Mouse (Mus musculus): ENCODE measurements around the gene Asprv1. TPM values are rescaled to one million over a fixed set of nuclear protein-coding genes. Genes with fewer than 3 reads are reported as not detected.

Asprv1 gene
- total and polyA plus RNA-seq, 3 experiments, result 0.21 to 0.31 TPM; not detected in 1

DNA sequence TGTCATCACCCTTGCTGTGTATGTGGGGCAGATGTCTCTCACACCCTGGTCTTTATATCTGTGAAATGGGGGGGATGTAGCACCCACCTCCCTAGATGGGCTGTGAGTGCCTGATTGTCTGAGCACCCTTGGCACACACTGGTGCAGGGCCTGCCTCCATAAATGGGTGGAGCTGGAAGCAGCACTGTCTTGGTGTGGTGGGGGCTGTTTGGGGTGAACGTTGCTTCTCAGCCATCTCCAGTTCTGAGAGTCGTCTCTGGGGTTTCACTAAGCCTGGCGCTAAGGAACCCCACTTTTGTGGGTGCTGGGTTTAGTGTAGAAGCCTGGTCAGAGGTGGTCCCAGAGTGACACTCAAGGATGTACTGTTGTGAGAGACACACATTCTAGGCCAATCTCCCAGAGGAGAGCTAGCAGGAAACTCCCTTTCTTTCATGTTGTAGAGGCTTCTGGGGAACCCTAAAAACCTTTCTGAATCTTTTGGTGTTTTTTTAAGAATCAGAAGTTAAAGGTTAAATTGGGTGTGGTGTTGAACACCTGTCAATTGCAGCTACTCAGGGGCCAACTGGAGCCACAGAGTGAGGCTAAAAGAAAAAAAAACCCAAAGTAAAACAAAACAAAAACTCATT, 16.9 kb downstream of the Asprv1 start:
- Histone ChIP-seq H3K4me3 (no peak overlapping the region), H3K36me3 (ENCODE audit: control insufficient read depth, insufficient read depth, low read length) (no peaks in the 10 kb centered on the region), H3K4me1 (ENCODE audit: control insufficient read depth, insufficient read depth, low read length) (no peaks in the 10 kb centered on the region), H3K27me3 (ENCODE audit: control insufficient read depth, insufficient read depth, low read length) (no peaks in the 10 kb centered on the region), H3K79me2 (replicated peaks; ENCODE audit: control insufficient read depth, insufficient read depth, low read length) (no peaks in the 10 kb centered on the region), H3K27ac (no peak overlapping the region), H3K9ac (ENCODE audit: low read depth, low read length) (no peak overlapping the region)
- WGBS, result 73% methylated on average over 3 of the region's 3 CpGs
- no peak for DNase-seq
- intact Hi-C loops (cut with DNase I), result no loop called here
- TF ChIP-seq CTCF (IDR thresholded peaks at IDR 0.05) (no peak), POLR2A (IDR thresholded peaks at IDR 0.05; ENCODE audit: insufficient read depth, low read depth, low read length) (no peak), EP300 (IDR thresholded peaks at IDR 0.05; ENCODE audit: insufficient read depth, low read depth, low read length) (no peak)

DNA sequence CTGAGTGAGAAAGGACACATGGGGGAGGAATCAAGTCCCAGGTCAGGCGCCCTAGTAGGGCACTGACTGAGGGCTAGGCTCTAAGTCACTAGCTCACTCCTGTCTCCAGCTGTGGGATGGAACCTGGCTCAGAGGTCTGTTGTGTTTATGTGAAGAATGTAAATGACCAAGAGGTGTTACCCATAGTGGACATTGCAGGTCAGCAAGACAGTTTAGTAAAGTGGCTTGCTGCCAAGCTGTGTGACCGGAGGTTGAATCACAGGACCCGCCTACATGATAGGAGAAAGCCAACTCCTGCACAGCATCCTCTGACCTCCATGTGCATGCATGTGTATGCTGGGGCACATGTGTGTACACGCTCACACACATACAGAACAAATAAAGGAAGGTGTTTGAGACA, 17.6 kb downstream of the Asprv1 start:
- DNase-seq, result no peak
- intact Hi-C loops (cut with DNase I), result no loop called here
- no peaks in the 10 kb centered on the region for H3K79me2 ChIP-seq (replicated peaks; ENCODE audit: control insufficient read depth, insufficient read depth, low read length)
- H3K27ac ChIP-seq, result no peak overlapping the region
- H3K4me1 ChIP-seq (ENCODE audit: control insufficient read depth, insufficient read depth, low read length), result no peaks in the 10 kb centered on the region
- H3K9ac ChIP-seq (ENCODE audit: low read depth, low read length), result no peak overlapping the region
- H3K4me3 ChIP-seq, result no peak overlapping the region
- 51% methylated on average over 4 of the region's 4 CpGs for WGBS
- no peak for TF ChIP-seq EP300 (IDR thresholded peaks at IDR 0.05; ENCODE audit: insufficient read depth, low read depth, low read length)
- no peak for TF ChIP-seq POLR2A (IDR thresholded peaks at IDR 0.05; ENCODE audit: insufficient read depth, low read depth, low read length)
- no peak for TF ChIP-seq CTCF (IDR thresholded peaks at IDR 0.05)
- no peaks in the 10 kb centered on the region for H3K27me3 ChIP-seq (ENCODE audit: control insufficient read depth, insufficient read depth, low read length)
- no peaks in the 10 kb centered on the region for H3K36me3 ChIP-seq (ENCODE audit: control insufficient read depth, insufficient read depth, low read length)

DNA sequence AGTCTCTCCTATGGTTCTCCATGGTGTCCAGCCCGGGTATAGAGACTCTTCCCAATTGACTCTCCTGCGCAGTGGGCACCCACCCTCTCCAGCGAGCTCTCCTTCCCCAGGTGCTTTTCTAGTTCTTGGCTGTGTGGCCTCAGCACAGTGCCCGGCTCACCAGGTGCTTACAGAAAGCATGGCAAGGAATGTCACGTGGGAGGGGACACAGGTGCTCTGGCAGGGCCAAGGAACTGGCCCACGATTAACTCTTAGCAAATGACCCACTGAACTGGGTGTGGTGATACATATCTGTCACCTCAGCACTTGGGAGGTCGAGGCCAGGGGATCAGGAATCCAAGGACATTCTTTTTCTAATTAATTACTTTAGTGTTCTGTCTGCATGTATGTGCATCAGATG, 18.2 kb downstream of the Asprv1 start:
- Histone ChIP-seq H3K79me2 (replicated peaks; ENCODE audit: control insufficient read depth, insufficient read depth, low read length) (no peaks in the 10 kb centered on the region), H3K4me1 (ENCODE audit: control insufficient read depth, insufficient read depth, low read length) (no peaks in the 10 kb centered on the region), H3K36me3 (ENCODE audit: control insufficient read depth, insufficient read depth, low read length) (no peaks in the 10 kb centered on the region), H3K27me3 (ENCODE audit: control insufficient read depth, insufficient read depth, low read length) (no peaks in the 10 kb centered on the region), H3K9ac (ENCODE audit: low read depth, low read length) (no peak overlapping the region), H3K4me3 (no peak overlapping the region), H3K27ac (no peak overlapping the region)
- WGBS, result 78% methylated on average over 7 of the region's 7 CpGs
- intact Hi-C loops (cut with DNase I), result no loop called here
- no peak for DNase-seq
- no peak for TF ChIP-seq POLR2A (IDR thresholded peaks at IDR 0.05; ENCODE audit: insufficient read depth, low read depth, low read length)
- no peak for TF ChIP-seq CTCF (IDR thresholded peaks at IDR 0.05)
- TF ChIP-seq EP300 (IDR thresholded peaks at IDR 0.05; ENCODE audit: insufficient read depth, low read depth, low read length), result no peak

DNA sequence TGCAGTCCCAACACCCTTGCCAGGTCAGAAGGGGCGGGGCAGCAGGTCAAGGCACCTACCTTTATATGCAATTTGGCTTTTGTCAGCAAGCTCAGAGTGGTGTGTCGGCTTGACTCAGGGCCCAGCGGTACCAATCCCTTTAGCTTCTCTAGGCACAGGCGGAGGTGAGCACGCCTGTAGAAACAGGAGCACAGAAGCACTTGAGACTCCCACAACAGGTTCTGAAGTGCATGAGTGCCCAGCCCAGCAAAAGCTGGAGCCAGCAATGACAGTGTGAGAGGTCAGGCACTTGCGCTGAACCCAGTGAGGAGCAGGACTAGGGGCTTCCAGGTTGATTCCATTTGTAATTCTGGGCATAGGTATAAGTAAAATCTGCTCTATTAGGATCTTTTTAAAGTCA, 25.1 kb downstream of the Asprv1 start:
- Histone ChIP-seq H3K36me3 (ENCODE audit: control insufficient read depth, insufficient read depth, low read length) (no peaks in the 10 kb centered on the region), H3K79me2 (replicated peaks; ENCODE audit: control insufficient read depth, insufficient read depth, low read length) (no peaks in the 10 kb centered on the region), H3K4me1 (ENCODE audit: control insufficient read depth, insufficient read depth, low read length) (no peaks in the 10 kb centered on the region), H3K27ac (no peak overlapping the region), H3K9ac (ENCODE audit: low read depth, low read length) (no peak overlapping the region), H3K27me3 (ENCODE audit: control insufficient read depth, insufficient read depth, low read length) (no peaks in the 10 kb centered on the region), H3K4me3 (no peak overlapping the region)
- 98% methylated on average over 6 of the region's 6 CpGs for WGBS
- no peak for DNase-seq
- TF ChIP-seq CTCF (IDR thresholded peaks at IDR 0.05) (no peak), POLR2A (IDR thresholded peaks at IDR 0.05; ENCODE audit: insufficient read depth, low read depth, low read length) (no peak)
- intact Hi-C loops (cut with DNase I), result no loop called here

DNA sequence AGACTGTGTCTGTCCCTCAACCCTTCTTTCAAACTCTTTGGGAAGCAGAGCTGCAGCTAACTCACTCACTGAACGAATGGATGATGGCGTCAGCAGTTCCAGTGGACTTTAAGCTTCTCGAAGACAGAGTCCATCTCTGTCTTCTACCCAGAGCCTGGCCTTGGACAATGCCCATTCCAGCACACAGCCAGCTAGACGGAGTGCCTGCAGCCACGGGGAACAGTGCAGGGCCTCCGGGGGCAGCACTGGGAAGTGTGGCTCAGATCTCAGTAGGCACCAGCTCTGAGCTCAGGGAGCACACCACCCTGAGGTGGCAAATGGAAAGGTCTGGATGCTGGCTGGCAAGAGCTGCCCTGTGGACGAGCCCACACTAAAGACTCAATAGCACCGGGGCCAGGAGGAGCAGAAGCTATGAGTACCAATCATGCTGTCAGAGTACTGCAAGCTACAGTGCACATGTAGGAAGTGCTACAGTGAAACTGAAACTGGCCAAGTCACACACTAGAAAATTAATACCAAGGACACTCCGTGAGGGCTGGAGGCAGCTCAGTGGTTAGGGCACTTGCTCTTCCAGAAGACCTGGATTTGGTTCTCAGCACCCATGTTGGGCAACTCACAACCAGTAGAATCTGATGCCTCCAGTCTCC, 26.4 kb downstream of the Asprv1 start:
- intact Hi-C loops (cut with DNase I), result no loop called here

DNA sequence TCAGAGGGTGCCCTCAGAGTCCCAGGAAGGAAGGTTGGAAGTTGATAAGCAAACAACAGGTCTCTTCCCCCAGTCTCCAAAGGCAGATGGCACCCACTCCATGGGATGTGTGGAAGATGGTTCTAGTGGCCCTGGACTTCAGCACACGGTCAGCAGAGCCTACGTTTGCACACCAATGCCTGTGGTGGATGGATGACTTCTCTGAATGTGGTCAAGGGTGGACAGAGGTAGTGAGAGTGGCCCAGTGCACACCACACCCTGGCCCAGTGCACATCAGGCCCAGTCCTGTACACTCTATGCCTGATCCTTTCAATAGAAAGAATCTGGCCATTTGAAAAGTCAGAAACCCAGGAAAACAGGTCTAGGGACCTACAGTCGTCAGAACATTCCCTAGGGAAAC, 30.5 kb downstream of the Asprv1 start:
- H3K36me3 ChIP-seq (ENCODE audit: control insufficient read depth, insufficient read depth, low read length), result no peaks in the 10 kb centered on the region
- no peak for DNase-seq
- no peaks in the 10 kb centered on the region for H3K4me1 ChIP-seq (ENCODE audit: control insufficient read depth, insufficient read depth, low read length)
- 81% methylated on average over 3 of the region's 3 CpGs for WGBS
- intact Hi-C loops (cut with DNase I), result no loop called here
- no peaks in the 10 kb centered on the region for H3K79me2 ChIP-seq (replicated peaks; ENCODE audit: control insufficient read depth, insufficient read depth, low read length)
- no peak overlapping the region for H3K9ac ChIP-seq (ENCODE audit: low read depth, low read length)
- H3K27ac ChIP-seq, result no peak overlapping the region
- TF ChIP-seq EP300 (IDR thresholded peaks at IDR 0.05; ENCODE audit: insufficient read depth, low read depth, low read length), result no peak
- TF ChIP-seq POLR2A (IDR thresholded peaks at IDR 0.05; ENCODE audit: insufficient read depth, low read depth, low read length), result no peak
- TF ChIP-seq CTCF (IDR thresholded peaks at IDR 0.05), result no peak
- H3K4me3 ChIP-seq, result no peak overlapping the region
- H3K27me3 ChIP-seq (ENCODE audit: control insufficient read depth, insufficient read depth, low read length), result no peaks in the 10 kb centered on the region

More for the DNA sequence above, 26.4 kb downstream of the Asprv1 start:
- Histone ChIP-seq H3K79me2 (replicated peaks; ENCODE audit: control insufficient read depth, insufficient read depth, low read length) (no peaks in the 10 kb centered on the region), H3K4me3 (no peak overlapping the region), H3K36me3 (ENCODE audit: control insufficient read depth, insufficient read depth, low read length) (no peaks in the 10 kb centered on the region), H3K27me3 (ENCODE audit: control insufficient read depth, insufficient read depth, low read length) (no peaks in the 10 kb centered on the region), H3K27ac (no peak overlapping the region), H3K4me1 (ENCODE audit: control insufficient read depth, insufficient read depth, low read length) (no peaks in the 10 kb centered on the region), H3K9ac (ENCODE audit: low read depth, low read length) (no peak overlapping the region)
- 78% methylated on average over 9 of the region's 9 CpGs for WGBS
- no peak for DNase-seq
- TF ChIP-seq CTCF (IDR thresholded peaks at IDR 0.05), result no peak
- no peak for TF ChIP-seq POLR2A (IDR thresholded peaks at IDR 0.05; ENCODE audit: insufficient read depth, low read depth, low read length)
